Mouse (Mus musculus): Measurements from ENCODE around the gene Wtip.

- TF ChIP-seq CTCF (IDR thresholded peaks at IDR 0.05; ENCODE audit: extremely low read depth, insufficient read depth, insufficient read length, insufficient replicate concordance) (no peak), POLR2A (IDR thresholded peaks at IDR 0.05; ENCODE audit: low read depth, low read length) (no peak)
Measured at GRCm38 (mm10) chr7:34101276-34101675, 31.8 kb downstream of the Wtip start.
